Mouse (Mus musculus): ENCODE data around the gene Ctf2.

The Ctf2 gene

DNA sequence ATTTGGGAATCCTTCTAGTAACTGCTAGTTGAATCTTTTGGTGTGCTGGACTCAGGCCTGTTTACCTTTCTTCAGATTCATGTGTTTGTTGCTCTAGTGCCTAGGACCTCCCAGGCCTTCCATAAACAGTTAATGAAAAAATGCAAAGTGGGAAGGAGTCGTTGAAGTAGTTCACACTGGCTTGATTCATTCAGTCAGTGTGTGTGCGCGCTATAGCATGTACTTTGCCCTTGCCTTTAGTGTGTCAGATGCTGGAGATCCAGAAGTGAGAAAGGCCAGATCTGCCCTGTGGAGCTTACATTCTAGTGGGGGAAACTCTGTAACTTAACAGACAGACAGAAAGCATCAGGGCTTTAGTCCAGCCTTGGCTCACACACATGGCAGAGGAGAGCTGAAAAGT is 28.5 kb upstream of the Ctf2 start:
- no peak for DNase-seq (ENCODE audit: low read depth, low spot score)

GRCm38 (mm10) chr7:127759716-127760115 is 27.8 kb upstream of the Ctf2 start:
- no peak for DNase-seq (ENCODE audit: low read depth, low spot score)

DNA sequence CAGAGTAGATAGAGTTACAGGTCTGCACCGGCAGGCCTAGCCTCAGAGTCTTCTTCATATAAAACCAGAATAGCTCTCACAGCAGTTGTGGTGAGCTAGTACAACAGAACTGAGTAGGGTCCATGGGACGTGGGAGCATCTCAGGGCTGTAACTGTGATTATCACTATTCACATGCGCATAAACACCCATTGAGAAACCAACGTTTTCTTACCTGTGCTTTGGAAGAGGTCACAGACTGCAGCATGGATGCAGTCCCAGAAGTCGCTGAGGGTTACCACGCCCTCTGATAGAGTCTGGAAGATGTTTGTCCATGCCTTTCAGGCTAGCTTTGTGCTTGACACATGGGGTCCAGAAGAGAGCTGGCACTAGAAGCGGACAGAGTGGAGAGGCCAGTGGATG is 21.8 kb upstream of the Ctf2 start:
- no peak for DNase-seq (ENCODE audit: low read depth, low spot score)

- DNase-seq (ENCODE audit: low read depth, low spot score): no peak
Observed at GRCm38 (mm10) chr7:127753158-127753557, 21.2 kb upstream of the Ctf2 start.

DNA sequence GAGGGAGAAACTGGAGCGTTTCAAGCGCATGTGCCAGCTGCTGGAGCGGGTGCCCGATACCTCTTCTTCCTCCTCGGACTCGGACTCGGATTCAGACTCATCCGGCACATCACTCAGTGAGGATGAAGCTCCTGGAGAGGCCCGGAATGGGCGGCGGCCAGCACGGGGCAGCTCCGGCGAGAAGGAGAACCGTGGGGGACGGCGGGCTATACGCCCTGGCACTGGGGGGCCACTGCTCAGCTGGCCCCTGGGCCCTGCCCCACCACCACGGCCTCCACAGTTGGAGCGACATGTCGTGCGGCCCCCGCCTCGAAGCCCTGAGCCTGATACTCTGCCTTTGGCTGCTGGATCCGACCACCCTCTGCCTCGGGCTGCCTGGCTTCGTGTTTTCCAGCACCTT is 20.1 kb upstream of the Ctf2 start:
- no peak for DNase-seq (ENCODE audit: low read depth, low spot score)

DNA sequence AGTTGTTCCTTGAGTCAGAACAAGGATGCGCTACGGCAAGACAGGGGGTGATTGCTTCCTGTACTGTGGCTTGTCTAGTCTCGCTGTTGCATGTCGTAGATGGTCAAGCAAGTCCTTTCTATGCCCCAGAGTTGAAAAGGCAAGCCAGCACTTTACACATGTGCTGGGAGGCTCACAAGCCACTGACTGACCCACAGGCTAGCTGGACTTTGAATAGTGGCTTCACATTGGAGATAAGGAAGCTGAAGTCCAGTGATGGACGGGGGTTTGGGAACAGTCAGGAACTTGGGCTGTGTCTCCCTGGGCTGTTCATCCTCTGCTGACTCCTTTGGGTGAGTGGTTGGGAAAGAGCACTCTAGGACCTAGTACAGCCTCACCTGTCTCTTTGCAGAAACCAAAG is 19.7 kb upstream of the Ctf2 start:
- no peak for DNase-seq (ENCODE audit: low read depth, low spot score)

GRCm38 (mm10) chr7:127750131-127751127 is 18.5 kb upstream of the Ctf2 start:
- no peak for DNase-seq (ENCODE audit: low read depth, low spot score)

DNA sequence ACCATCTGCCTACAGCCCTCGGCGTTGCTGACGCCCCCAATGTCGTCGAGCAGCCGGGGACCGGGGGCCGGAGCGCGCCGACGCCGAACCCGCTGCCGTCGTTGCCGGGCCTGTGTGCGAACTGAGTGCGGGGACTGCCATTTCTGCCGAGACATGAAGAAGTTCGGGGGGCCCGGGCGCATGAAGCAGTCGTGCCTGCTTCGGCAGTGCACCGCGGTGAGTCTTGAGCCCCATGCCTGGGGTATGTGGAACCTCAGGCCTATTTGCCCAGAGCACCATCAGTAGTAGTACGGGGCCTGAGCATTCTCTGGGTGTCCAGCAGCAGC is 16.2 kb upstream of the Ctf2 start:
- no peak for DNase-seq (ENCODE audit: low read depth, low spot score)

DNA sequence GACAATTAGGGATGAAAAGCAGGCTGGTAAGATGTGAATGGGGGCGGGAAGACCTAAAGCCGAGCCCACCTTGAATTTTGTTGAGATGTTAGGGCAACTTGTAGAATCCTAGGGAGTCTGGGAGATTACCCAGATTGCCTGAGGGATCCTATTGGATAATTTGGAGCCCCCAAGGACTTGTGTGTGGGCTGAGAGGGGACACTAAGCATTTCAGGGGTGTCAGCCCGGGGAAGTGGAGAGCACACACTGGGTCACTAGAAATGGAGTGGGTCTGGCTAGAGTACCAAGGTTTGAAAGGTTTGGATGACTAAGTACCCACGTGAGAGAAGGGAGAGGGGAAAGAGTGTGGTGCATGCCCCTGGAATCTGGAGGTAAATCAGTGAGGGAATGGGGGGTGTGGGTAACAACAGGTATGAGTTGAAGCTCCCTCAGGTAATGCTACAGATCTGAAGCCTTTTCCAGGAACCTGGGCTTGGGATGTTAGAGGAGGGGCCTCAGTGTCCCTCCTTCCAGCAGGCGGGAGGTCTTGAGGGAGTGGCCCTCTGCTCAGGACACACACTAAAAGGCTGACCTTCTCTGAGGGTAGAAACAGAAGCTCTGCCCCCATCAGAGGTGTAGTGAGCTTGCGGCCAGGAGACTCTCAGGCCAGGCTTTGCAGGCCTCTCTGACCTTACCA is 15.7 kb upstream of the Ctf2 start:
- DNase-seq (ENCODE audit: low read depth, low spot score): no peak

DNA sequence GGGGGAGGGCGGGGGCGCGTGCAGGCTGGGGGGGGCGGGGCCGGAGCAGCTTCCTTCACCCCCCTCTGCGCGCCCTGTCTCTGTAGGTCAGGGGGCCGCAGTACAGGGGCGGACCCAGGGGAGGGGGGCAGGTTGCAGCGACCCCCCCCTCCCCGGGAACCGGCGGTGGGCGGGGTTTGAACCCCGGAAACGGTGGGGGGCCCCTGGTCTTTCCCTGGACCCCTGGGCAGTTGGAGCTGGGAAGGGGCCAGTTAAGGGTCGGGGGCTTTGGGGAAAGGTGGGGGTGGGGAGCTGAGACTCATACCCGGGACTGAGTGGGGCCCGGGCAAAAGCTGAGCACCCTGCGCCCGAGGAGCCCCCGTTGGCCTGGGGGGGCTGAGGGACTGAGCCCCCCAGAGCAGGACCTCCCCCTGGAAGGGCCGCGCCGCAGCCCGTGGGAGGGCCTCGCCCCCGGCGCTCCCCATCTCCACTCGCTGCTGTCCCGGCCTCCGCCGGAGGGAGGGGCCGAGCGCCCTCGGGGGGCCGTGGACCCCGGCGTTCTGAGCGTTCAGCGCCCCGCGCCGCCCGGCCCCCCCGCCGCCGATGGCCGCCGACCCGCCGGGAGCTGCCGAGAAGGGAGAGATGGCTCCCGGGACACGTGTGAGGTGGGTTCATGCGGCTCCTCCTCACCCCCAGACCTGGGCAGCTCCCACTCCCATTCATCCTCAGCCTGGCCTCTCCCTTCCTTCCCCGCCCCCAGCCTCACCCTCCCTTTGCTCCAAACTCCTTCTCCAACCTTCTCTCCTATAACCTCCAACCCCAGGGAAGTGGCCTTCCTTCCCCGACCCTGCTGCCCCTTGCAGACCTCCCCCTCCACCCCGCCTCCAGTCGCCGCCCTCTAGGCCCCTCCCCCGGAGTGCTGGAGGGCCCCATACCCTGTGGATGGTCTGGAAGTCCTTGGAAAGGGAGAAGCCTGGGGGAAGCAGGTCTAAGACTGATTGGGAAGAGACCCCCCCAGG is 14.8 kb upstream of the Ctf2 start:
- DNase-seq (ENCODE audit: low read depth, low spot score): no peak

- DNase-seq (ENCODE audit: low read depth, low spot score): peak; percentile 97
Observed at GRCm38 (mm10) chr7:127745652-127746493, 13.9 kb upstream of the Ctf2 start.

GRCm38 (mm10) chr7:127745251-127745651 is 13.3 kb upstream of the Ctf2 start:
- DNase-seq (ENCODE audit: low read depth, low spot score): peak; percentile 92

GRCm38 (mm10) chr7:127744366-127745045 is 12.5 kb upstream of the Ctf2 start, which contains the start of gene Fbxl19:
Gene Fbxl19 (plus strand): TSS chr7:127744543.
- no peak for DNase-seq (ENCODE audit: low read depth, low spot score)

GRCm38 (mm10) chr7:127730170-127730569 is 1.8 kb downstream of the Ctf2 start:
- no peak for DNase-seq (ENCODE audit: low read depth, low spot score)

DNA sequence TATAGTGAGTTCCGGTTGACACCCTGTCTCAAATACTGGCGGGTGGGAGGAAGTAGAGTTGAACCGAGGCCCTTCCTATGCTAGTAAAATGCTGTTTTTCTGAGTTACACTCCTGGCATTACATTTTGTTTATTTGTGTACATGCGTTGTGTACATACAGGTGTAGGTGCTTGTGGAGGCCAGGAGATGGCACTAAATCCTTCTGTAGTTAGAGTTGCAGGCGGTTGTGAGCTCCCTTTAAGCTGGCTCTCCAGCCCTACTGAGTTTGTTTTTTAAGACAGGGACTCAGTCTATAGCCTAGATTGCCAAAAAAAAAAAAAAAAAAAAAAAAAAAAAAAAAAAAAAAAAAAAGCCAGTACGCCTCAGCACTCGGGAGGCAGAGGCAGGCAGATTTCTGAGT is 4.1 kb downstream of the Ctf2 start:
- no peak for DNase-seq (ENCODE audit: low read depth, low spot score)

DNA sequence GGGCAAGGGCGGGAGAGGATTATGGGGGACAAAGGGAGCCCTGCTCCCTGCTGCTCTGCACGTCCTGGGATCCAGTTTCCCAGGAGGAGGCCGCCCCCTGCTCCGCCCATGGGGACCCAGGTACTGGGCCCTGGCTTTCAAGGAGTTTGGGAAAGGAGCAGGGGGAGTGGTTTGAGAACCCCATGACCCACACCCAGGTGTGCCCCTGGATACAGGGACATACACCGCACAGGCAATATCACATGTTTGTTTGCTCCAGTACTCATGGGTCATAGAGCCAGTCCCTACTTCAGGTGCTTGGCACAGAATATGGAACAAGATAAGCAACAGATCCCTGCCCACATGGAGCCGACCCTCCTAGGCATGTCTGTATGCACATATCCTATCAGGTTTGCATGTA is 6.0 kb downstream of the Ctf2 start:
- DNase-seq (ENCODE audit: low read depth, low spot score): no peak

- DNase-seq (ENCODE audit: low read depth, low spot score): no peak
Observed at GRCm38 (mm10) chr7:127725490-127725889, 6.5 kb downstream of the Ctf2 start.

DNA sequence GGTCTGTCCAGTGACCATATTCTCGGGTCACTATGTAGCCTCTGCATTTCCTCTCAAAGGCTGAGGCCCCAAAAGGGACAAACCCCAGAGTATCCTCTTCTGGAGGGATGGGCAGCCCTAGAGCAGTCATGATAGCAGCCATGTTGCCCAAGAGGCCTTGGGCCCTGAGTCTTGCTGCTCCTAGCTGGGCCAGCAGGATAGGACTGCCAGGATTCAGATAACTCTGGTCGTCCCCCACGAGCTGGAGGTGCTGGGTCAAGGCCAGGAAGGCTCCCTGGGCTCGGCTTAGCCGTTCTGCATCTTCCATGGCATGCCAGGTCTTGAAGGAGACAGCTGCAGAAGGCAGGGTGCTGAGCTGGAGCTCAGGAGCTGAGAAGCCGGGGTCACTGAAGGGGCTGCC is 12.7 kb downstream of the Ctf2 start:
- DNase-seq (ENCODE audit: low read depth, low spot score): no peak

- DNase-seq (ENCODE audit: low read depth, low spot score): no peak
Observed at GRCm38 (mm10) chr7:127718339-127718738, 13.6 kb downstream of the Ctf2 start.

DNA sequence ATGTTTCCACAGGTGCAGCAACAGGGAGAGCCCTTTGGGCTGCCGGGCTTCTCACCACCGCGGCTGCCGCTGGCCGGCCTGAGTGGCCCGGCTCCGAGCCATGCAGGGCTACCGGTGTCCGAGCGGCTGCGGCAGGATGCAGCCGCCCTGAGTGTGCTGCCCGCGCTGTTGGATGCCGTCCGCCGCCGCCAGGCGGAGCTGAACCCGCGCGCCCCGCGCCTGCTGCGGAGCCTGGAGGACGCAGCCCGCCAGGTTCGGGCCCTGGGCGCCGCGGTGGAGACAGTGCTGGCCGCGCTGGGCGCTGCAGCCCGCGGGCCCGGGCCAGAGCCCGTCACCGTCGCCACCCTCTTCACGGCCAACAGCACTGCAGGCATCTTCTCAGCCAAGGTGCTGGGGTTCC is 15.0 kb downstream of the Ctf2 start:
- no peak for DNase-seq (ENCODE audit: low read depth, low spot score)

Measured in skeletal muscle tissue, adult 2 months (tissue).